Mouse (Mus musculus) gastrocnemius, adult 2 months (tissue): ENCODE data around the gene Esrrg. TPM values are rescaled to one million over a fixed set of nuclear protein-coding genes. Genes with fewer than 3 reads are reported as not detected.

Experiments used
- DNase-seq: peaks from one replicate; pipeline ENCODE4 v3.0.0; 2022
- H3K27ac ChIP-seq: fragments of 200-600 bp; 2 replicates; pipeline ENCODE4 v1.8.1; 2022; ENCODE audit warnings: mild to moderate bottlenecking
- H3K4me3 ChIP-seq: fragments of 200-600 bp; 2 replicates; pipeline ENCODE4 v1.8.1; 2022; ENCODE audit warnings: mild to moderate bottlenecking, moderate library complexity
- CTCF ChIP-seq: fragments of 200-600 bp; IDR thresholded peaks from 2 replicates; pipeline ENCODE4 v1.8.1; 2022; ENCODE audit warnings: antibody characterized with exemption, mild to moderate bottlenecking, moderate library complexity
- intact Hi-C: fragments of 180-260 bp; cut with DNase I; formaldehyde crosslinking; loops from one replicate; pipeline ENCODE4 v1.15.1; 2025
- total RNA-seq, 2 experiments: library from RNA; stranded (reverse); gene quantifications; 2 replicates each; pipeline ENCODE4 v1.2.3; 2021

Esrrg gene
- total RNA-seq, 2 experiments from 2014 or later, result 21.1 to 39.1 TPM

DNA sequence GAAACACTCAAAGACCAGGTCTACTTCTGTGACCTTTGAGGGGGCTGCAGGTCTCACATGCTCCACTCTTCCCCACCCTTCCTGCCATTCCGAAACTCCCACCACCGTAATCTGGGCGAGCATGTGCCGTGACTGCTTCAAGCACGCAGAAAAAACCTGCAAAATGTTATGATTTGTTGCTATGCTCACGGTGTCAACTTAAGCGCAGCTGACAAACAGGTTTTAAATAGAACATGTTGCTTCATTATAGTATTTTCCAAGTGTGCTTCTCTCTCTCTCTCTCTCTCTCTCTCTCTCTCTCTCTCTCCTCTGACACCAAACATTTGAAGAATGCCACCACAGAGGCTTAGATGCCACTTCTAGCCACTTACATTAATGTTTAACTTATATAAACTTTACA is 330.1 kb downstream of the Esrrg start:
- TF ChIP-seq CTCF, result no peak
- Histone ChIP-seq H3K4me3 (peak overlapping the region; percentile 20; the same call in 1 of the 2 replicates), H3K27ac (peak overlapping the region; percentile 79)
- intact Hi-C loops, result loop anchor here (1.0 kb wide), 1 partner anchor 37 kb away; no protein-coding TSS in a partner anchor
- no peak for DNase-seq

DNA sequence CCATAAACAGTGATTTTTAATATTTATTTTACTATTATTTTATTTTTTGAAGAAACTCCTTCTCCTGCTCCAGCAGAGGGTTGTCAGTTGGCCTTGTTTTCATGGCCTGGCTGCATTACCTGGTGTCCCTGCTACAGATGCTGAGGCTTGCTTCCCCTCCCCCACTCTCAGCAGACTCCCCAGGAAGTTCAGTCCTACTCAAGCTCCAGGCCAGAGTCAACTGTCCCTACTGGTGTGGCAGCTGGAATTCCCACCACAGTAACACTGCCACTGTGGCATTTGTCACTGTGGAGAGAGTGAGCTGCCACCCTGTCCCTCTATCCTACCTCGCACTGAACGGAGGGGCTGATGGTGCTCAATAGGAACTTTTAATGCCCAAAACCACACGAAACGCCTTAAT is 330.5 kb downstream of the Esrrg start:
- DNase-seq, result peak; percentile 27
- Histone ChIP-seq H3K4me3 (no peak overlapping the region), H3K27ac (peak overlapping the region; percentile 79)
- intact Hi-C loops, result no loop called here
- TF ChIP-seq CTCF, result no peak

DNA sequence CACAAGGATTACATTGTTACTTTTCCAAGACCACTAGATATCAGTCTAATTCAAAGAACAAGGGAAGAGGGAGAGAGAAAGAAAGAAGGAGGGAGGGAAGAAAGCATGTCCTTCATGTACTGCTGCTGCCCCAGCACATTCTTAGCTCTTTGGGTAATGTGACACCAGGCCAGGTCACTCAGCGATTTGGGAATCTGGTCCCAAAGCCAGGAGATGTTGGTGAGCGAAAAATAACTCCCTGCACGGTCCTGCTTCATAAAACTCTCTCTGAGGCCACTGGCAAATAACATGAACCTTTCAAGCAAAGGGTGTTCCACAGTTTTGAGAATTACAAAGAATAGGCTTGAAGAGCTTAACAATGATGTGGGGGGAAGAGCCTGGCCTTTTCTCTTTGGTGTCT is 342.9 kb downstream of the Esrrg start:
- no peak for DNase-seq
- no peak for TF ChIP-seq CTCF
- no peak overlapping the region for H3K4me3 ChIP-seq
- no peak overlapping the region for H3K27ac ChIP-seq
- intact Hi-C loops, result no loop called here

DNA sequence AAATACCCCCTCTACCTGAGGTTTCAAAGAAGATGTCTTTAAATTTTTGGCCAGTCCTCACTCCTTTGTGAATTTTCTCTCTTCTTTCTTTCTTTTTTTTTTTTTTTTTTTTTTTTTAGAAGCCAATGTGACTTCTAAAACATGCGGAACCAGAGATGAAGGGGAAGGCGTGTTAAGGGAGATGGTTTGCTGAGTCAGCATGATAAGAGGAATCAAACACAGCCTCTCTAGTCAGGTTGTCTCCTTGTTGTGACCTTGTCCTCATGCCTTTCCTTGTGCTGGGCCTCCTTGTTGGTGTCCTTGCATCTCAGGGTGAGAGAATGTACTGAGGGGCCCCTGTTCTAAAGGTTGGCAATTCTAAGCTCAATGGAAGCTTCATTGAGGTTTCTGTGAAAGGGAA is 348.1 kb downstream of the Esrrg start:
- intact Hi-C loops, result no loop called here

DNA sequence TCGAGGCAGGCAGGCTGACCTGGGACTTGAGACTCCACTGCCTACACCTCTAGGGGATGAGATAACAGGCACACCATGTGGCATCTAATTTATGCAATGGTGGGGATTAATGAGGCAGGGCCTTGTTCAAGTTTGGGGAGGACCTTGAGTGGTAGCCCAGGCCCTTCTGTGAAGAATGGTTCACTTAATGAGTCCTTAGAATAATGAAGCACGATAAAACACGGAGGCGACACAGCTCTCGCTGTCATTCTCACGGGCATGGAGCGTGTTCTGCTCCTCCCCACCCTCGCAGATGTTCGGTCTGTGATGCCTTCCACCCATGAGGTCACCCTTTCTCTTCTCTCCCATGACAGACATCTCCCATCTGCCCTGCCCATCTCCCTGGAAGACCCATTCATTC is 350.6 kb downstream of the Esrrg start:
- TF ChIP-seq CTCF, result no peak
- Histone ChIP-seq H3K27ac (no peak overlapping the region), H3K4me3 (no peak overlapping the region)
- DNase-seq, result no peak
- intact Hi-C loops, result no loop called here

More for the DNA sequence above, 348.1 kb downstream of the Esrrg start:
- H3K4me3 ChIP-seq, result no peak overlapping the region
- no peak for TF ChIP-seq CTCF
- no peak for DNase-seq
- H3K27ac ChIP-seq, result no peak overlapping the region

DNA sequence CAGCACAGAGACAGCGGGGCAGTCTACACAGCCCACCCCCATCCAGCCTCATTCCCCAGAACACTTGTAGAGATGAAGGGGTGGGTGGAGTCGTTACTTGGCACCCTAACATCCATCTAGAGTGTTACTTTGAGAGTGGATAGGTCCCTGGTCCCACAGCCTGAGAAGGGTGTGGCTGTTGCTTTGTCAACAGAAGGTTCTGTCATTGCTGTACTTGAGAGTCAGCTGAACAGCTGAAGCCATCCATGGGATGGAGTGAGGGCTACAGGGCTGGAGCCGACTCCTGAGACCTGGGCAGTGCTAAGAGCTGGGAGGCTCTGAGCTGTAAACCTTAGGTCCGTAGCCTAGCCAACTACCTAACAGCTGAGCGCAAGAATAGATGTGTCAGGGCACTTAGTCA is 352.9 kb downstream of the Esrrg start:
- intact Hi-C loops, result no loop called here
- no peak for TF ChIP-seq CTCF
- DNase-seq, result no peak
- Histone ChIP-seq H3K4me3 (no peak overlapping the region), H3K27ac (no peak overlapping the region)

DNA sequence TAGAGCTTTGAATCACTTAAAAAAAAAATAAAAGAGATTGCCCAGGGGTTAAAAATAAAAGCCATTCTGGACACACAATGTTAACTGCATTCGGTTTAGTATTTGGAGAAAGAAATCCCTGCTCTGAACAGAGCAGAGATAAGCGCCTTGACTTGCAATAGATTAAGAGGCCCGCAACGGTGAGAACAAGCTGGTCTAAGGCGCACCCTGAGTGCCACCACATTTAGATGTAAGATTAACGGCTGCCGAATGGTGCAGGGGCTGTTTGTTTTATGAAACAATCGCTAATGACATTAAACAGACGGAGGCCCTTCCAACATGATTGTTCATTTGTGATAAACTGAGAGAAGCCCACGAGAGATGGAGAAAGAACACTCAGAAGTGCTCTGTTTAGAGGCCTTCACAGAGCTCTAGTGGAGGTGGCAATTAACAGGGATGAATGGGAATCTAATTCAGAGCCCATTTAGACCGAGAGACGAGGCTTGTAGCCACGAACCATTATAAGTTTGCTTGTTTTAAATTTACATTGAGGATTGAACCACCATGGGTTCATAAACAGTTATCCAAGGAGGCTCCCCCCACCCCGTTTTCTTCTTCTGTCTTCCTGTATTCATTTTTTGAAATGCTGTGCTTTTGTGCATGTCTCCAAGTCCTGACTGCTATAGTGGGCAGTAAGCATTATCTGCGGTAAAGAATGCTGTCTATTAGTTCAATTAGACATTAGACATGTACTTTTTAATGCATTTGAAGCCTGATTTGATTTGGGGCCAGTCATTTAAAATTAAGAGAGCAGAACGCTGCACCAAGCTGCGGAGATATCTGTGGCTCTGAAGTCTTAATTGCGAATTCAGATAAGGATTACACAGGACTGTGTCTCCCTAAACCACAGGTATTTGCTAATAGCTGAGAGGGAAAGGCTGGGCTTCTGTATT is 356.5 kb downstream of the Esrrg start:
- no peak for DNase-seq
- intact Hi-C loops, result no loop called here
- no peak overlapping the region for H3K27ac ChIP-seq
- no peak overlapping the region for H3K4me3 ChIP-seq
- no peak for TF ChIP-seq CTCF

DNA sequence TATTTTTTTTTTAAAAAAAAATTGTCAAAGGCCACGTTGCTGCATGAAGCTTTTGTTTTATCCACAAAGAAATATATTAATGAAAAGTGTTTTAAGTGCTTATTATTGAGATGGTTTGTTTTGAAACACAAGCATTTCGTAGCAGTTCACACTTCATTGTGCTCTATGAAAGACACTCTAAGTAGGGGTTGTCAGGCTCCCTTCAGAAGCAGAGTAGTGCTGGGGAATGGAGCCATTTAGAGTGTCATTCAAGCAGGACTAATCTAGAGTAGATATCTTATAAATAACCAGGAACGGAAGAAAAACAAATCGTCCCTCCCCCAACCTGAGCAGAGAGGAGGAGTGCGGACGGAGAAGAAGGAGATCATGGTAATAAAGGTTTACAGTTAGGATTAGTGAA is 357.3 kb downstream of the Esrrg start:
- intact Hi-C loops, result no loop called here
- no peak for TF ChIP-seq CTCF
- DNase-seq, result no peak
- Histone ChIP-seq H3K4me3 (no peak overlapping the region), H3K27ac (no peak overlapping the region)

DNA sequence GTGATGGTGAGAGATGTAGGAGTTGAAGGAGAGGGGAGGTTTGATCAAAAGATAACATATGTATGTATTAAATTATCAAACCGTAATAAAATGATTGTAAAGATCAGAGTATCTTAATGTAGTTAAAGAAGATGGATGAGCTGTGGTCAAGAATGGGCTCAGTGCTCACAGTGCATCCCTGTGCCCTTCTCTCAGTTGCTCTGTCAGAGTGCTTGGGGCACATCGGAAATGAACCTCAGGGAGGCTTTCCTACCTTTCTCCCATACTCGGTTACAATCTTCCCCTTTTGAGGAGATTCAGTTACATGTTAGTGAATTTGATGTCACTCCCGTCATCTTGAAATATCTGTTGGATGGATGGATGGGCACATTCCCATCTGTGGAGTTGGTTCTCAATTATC is 359.8 kb downstream of the Esrrg start:
- DNase-seq, result no peak
- no peak for TF ChIP-seq CTCF
- Histone ChIP-seq H3K4me3 (no peak overlapping the region), H3K27ac (no peak overlapping the region)
- intact Hi-C loops, result no loop called here

DNA sequence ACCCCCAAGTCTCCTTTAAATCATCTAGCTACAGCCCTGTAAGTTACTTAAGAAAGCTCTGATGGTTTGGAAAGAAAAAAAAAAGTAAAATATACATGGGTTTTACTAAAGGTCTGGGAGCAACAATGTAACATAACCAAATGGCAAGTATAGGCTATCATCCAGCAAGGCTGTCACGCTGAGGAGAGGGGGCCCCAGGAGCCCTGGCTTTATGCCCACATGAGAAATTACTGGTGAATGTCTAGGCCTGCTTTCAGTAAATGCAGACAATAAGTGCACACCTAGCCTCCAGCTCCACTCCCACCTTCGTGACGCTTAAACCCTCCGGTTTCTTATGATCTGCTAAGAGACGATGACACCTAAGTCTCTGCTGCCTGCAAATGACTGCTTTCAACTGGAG is 360.9 kb downstream of the Esrrg start:
- Histone ChIP-seq H3K4me3 (no peak overlapping the region), H3K27ac (no peak overlapping the region)
- no peak for DNase-seq
- intact Hi-C loops, result no loop called here
- TF ChIP-seq CTCF, result no peak

DNA sequence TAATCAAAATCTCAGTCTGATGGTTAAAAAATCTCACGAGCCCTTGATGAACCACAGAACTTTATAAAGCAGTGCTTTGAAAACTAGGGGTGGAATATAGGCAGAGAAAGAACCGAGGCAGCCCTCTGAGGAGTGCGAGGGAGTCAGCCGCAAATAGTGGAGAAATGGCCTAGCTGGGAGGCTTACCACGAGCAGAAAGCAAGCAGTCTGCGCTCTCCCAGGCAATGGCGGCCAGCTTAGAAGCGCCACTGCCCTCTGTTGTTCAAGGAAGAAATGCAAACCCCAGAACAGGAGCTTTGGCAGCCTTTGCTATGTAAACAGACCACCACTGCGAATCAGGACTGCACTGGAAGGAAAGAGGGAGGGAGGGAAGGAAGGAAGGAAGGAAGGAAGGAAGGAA is 365.8 kb downstream of the Esrrg start:
- peak; percentile 66 for TF ChIP-seq CTCF
- DNase-seq, result peak; percentile 53
- intact Hi-C loops, result loop anchor here (5.0 kb wide), 1 partner anchor 522 kb away; no protein-coding TSS in a partner anchor
- Histone ChIP-seq H3K27ac (no peak overlapping the region), H3K4me3 (no peak overlapping the region)

DNA sequence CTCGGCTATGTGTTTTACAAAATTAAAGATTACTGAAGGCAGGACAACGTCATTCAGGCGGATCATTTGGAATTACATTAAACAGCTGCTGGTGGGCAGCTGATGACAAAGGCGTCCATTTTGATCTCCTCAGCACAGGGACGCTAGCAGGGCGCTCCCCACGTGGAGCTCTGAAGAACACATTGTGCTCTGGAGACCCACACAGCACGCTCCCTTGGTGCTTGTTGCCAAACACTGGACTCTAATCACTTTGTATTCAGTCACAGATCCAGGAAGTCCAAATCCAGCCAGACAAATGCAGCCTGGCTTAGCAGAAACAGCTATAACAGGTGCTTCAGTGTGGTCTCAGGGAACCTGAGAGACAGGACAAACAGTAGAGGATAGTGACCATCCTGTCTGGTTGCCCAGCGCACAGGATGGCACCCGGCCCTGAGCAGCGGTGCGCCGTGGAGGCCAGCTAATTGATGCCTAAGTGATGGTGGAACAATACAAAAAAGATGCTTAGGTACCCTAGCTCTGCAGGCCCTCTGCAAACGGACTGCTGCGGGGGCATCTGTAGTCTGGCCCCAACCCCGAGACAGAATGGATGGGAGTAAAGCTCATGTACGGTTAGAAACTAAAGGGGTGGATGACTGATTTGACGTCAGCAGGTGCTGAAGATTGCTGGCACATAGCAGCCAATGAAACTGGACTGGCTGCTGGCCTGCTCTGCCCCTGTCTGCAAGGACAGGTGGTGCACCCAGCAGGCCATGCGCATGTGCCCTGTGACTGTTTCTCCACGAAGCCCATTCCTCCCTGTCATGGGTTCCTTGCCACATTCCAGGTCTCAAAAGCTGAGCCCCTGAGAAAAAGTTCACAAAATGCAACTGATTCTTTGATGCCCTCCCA is 367.1 kb downstream of the Esrrg start:
- DNase-seq, result no peak
- H3K4me3 ChIP-seq, result no peak overlapping the region
- intact Hi-C loops, result loop anchor here (1.0 kb wide), 1 partner anchor 37 kb away; no protein-coding TSS in a partner anchor
- no peak overlapping the region for H3K27ac ChIP-seq
- TF ChIP-seq CTCF, result peak; percentile 3; the same call in 1 of the 2 replicates

DNA sequence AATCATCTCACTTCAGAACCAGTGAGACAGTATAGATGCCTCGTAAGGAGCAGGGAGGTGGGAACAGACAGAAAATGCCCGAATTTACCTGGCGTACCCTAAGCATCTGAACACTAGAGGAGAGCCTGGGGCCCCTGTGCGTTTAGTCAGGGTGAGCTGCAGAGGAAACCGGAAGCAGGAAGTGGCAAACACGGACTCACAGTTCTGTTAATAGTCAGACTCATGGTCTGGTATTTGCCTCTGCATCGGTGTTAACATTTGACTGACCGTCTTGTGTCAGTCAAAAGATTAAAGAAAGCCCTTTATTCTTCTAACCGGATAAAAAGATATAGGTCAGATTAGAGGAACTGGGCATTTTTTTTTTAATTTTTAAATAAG is 367.8 kb downstream of the Esrrg start:
- intact Hi-C loops, result no loop called here
- Histone ChIP-seq H3K27ac (no peak overlapping the region), H3K4me3 (no peak overlapping the region)
- TF ChIP-seq CTCF, result no peak
- no peak for DNase-seq
